Mouse (Mus musculus) heart, postnatal 36 days (tissue): ENCODE results near the gene Olfr56. TPM values are rescaled to one million over a fixed set of nuclear protein-coding genes. Genes with fewer than 3 reads are reported as not detected.

Source experiments
- DNase-seq, 2 experiments: peaks; one replicate each; pipeline ENCODE4 v3.0.0; 2021 to 2022
- intact Hi-C: fragments of 180-260 bp; cut with DNase I; formaldehyde crosslinking; loops from one replicate; pipeline ENCODE4 v1.15.1; 2025
- total RNA-seq, 2 experiments: library from RNA; stranded (reverse); gene quantifications; 2 replicates each; pipeline ENCODE4 v1.2.3; 2021

Olfr56 gene
- total RNA-seq, 2 experiments from 2014 or later: not detected

GRCm38 (mm10) chr11:49088990-49089652 lies 110.4 kb downstream of the Olfr56 start:
- intact Hi-C loops: no loop called here
- no peak for DNase-seq

- DNase-seq: no peak
Measured at GRCm38 (mm10) chr11:49089735-49090507, 111.2 kb downstream of the Olfr56 start.

GRCm38 (mm10) chr11:49090551-49090950 lies 111.9 kb downstream of the Olfr56 start:
- intact Hi-C loops: no loop called here
- DNase-seq: no peak

More at GRCm38 (mm10) chr11:49089735-49090507, 111.2 kb downstream of the Olfr56 start:
- intact Hi-C loops: no loop called here

GRCm38 (mm10) chr11:49091171-49091570 lies 112.5 kb downstream of the Olfr56 start:
- no peak for DNase-seq
- intact Hi-C loops: no loop called here

- DNase-seq: no peak
- intact Hi-C loops: no loop called here
Measured at GRCm38 (mm10) chr11:49092053-49092586, 113.4 kb downstream of the Olfr56 start.

- DNase-seq: no peak
- intact Hi-C loops: no loop called here
Measured at GRCm38 (mm10) chr11:49092786-49093185, 114.1 kb downstream of the Olfr56 start.

- DNase-seq: no peak
- intact Hi-C loops: no loop called here
Measured at GRCm38 (mm10) chr11:49093861-49094660, 115.4 kb downstream of the Olfr56 start.

GRCm38 (mm10) chr11:49095367-49095766 lies 116.7 kb downstream of the Olfr56 start:
- intact Hi-C loops: no loop called here
- no peak for DNase-seq

- intact Hi-C loops: no loop called here
- DNase-seq: no peak
Measured at GRCm38 (mm10) chr11:49100409-49100808, 121.7 kb downstream of the Olfr56 start.

GRCm38 (mm10) chr11:49101500-49101899 lies 122.8 kb downstream of the Olfr56 start:
- intact Hi-C loops: no loop called here
- no peak for DNase-seq

- intact Hi-C loops: loop anchor here (1.0 to 2.0 kb wide), 2 partner anchors 229 to 312 kb away; no protein-coding TSS in a partner anchor
- DNase-seq: peak; percentile 86 to 94
Measured at GRCm38 (mm10) chr11:49103047-49103693, 124.5 kb downstream of the Olfr56 start.

GRCm38 (mm10) chr11:49105752-49106151 lies 127.1 kb downstream of the Olfr56 start:
- intact Hi-C loops: loop anchor here (2.0 kb wide), 1 partner anchor 165 kb away; no protein-coding TSS in a partner anchor
- DNase-seq: no peak

- intact Hi-C loops: loop anchor here (2.0 kb wide), 1 partner anchor 163 kb away; no protein-coding TSS in a partner anchor
- no peak for DNase-seq
Measured at GRCm38 (mm10) chr11:49107650-49108537, 129.2 kb downstream of the Olfr56 start.

- DNase-seq: no peak
- intact Hi-C loops: no loop called here
Measured at GRCm38 (mm10) chr11:49108833-49109232, 130.1 kb downstream of the Olfr56 start.

- DNase-seq: no peak
- intact Hi-C loops: loop anchor here (5.0 kb wide), 1 partner anchor 41 kb away; the partner anchor contains the start of gene Olfr1394
Measured at GRCm38 (mm10) chr11:49111000-49111399, 132.3 kb downstream of the Olfr56 start.

GRCm38 (mm10) chr11:49112624-49113219 lies 134.0 kb downstream of the Olfr56 start:
- intact Hi-C loops: loop anchor here (5.0 kb wide), 1 partner anchor 40 kb away; the partner anchor contains the start of gene Olfr1394
- DNase-seq: no peak

GRCm38 (mm10) chr11:49114158-49114557 lies 135.5 kb downstream of the Olfr56 start:
- no peak for DNase-seq
- intact Hi-C loops: loop anchor here (2.0 to 5.0 kb wide), 2 partner anchors 38 to 73 kb away; partner anchors contain the start of genes Btnl9 and Olfr1394

- DNase-seq: no peak
- intact Hi-C loops: loop anchor here (2.0 to 5.0 kb wide), 2 partner anchors 38 to 72 kb away; partner anchors contain the start of genes Btnl9 and Olfr1394
Measured at GRCm38 (mm10) chr11:49114774-49115173, 136.1 kb downstream of the Olfr56 start, which contains the start of gene Olfr1396. Gene Olfr1396 (minus strand): TSS chr11:49114874.
